12 mouse cellular contexts compared by ENCODE assay signal in the genomic region with DNA sequence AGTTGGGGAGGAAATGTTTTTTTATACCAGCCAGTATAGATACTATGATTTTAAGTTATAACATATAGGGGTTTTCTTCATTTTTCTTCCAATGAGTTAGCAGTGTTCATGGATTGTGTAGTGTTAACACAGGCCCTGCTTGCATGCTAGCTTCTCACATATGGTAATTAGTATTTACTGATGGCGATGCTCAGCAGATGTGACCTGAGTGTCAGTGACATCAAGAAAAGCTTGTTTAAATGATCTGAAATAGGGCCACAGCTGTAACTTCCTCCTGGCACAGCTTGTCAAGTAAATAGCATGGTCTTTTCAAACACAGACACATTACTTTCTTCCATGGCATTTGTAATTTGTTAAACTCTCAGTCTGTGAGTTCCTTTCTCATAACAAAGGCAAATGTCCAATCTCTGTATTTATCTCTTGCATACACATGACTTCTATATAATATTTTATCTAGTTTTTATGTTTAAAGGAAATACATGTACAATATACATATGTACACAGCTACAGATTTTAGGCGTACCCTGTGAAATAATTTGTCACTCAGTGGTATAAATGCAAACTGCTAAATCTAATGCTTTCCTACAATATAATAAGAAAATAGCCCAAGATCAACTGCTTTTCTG.
"Had no signal": no experiment of that assay in that cellular context is flagged by ENCODE, and none has a peak within 500 bp of the region (broad histone marks: within the 10 kb centered on the region; RNA-seq: fewer than 3 reads in every experiment).

No protein-coding gene starts in this region.

- H3K4me1 ChIP-seq: limb, embryonic 12.5 days; stomach, embryonic 15.5 days had no signal

- H3K27ac ChIP-seq: layer of hippocampus, adult 2 months; limb, embryonic 12.5 days; liver, embryonic 14.5 days; stomach, embryonic 15.5 days had no signal

- H3K36me3 ChIP-seq: limb, embryonic 12.5 days; stomach, embryonic 15.5 days had no signal

- DNase-seq: kidney, adult 18-20 months; kidney, postnatal 10 days; kidney, postnatal 4 days; liver; lung, adult 2 months; right cerebral cortex, postnatal 14 days; thymus, adult 2 months; thymus, postnatal 25 days had no signal

- H3K9ac ChIP-seq: limb, embryonic 12.5 days; liver, embryonic 14.5 days; stomach, embryonic 15.5 days had no signal

- H3K27me3 ChIP-seq: limb, embryonic 12.5 days; stomach, embryonic 15.5 days had no signal

- H3K9me3 ChIP-seq: limb, embryonic 12.5 days; stomach, embryonic 15.5 days had no signal

- H3K4me2 ChIP-seq: limb, embryonic 12.5 days; stomach, embryonic 15.5 days had no signal

- H3K4me3 ChIP-seq: layer of hippocampus, adult 2 months; limb, embryonic 12.5 days; stomach, embryonic 15.5 days had no signal
